Mouse (Mus musculus) kidney, adult 2 months (tissue): ENCODE data around the gene Slc39a11.

Experiments
- CTCF ChIP-seq: fragments of 200-500 bp; conservative IDR thresholded peaks from 2 replicates; pipeline ENCODE4 v1.5.1; 2011; ENCODE audit warnings: low read depth, mild to moderate bottlenecking, control low read depth, low read length, moderate library complexity, mixed read lengths; ENCODE audit not compliant: insufficient read depth, insufficient read length
- POLR2A ChIP-seq: fragments of 200-500 bp; IDR thresholded peaks from one replicate; pipeline ENCODE4 v1.6.1; 2011; ENCODE audit warnings: low read depth, low read length, control low read depth

DNA sequence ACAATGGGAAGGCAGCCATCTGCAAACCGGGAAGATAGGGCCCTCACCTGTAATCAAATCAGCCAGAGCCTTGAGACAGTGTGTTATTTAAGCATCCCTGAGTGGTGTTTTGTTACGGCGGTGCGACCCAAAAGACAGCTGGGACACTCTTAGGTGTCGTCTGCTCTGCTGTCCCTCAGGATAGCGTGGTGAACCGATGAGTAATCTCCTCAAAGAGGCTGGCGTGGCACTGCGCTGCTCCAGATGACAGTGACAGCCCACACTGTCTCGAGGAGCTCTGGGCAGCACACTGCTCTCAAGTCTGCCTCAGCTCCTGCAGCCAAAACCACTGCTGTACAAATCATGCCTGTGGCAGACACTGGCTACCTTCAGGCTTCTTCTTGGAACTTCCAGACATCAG lies 133.7 kb downstream of the Slc39a11 start:
- no peak for TF ChIP-seq CTCF
- TF ChIP-seq POLR2A = no peak
